Mouse (Mus musculus): ENCODE data around the gene Kif5c. TPM values are rescaled to one million over a fixed set of nuclear protein-coding genes. Genes with fewer than 3 reads are reported as not detected.

Gene Kif5c
- polyA plus RNA-seq, 1 experiment from 2014 or later: 0.21 TPM

DNA sequence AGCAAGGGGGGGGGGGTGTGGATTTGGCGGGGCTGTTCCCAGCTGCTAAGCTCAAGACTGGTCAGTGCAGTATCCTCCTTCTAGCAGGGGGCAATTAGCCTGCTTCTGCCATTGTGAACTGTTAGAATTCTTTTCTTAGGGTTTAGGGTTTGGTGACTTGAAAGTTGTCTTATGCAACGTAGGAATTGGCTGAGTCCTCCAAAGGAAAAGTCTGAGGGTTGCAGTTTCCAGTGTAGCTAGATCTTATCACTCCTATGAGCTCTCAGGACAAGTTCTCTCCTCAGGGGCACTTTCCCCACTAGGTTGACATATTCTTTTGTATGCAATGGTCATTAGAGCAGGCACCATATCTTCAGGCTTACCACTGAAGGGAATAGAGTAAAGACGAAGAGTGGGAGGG lies 169.5 kb downstream of the Kif5c start:
- 9% methylated on average over 3 of the region's 3 CpGs for WGBS (ENCODE audit: insufficient replicate concordance)
- H3K4me2 ChIP-seq: no peak overlapping the region
- H3K4me3 ChIP-seq: no peak overlapping the region

GRCm38 (mm10) chr2:49789078-49789477 lies 170.0 kb downstream of the Kif5c start:
- H3K9me3 ChIP-seq (replicated peaks): no peaks in the 10 kb centered on the region
- H3K27me3 ChIP-seq (replicated peaks): peaks cover 66% of the 10 kb centered on the region
- no peak overlapping the region for H3K9ac ChIP-seq
- H3K27ac ChIP-seq: no peak overlapping the region
- no peak for ATAC-seq
- no peaks in the 10 kb centered on the region for H3K36me3 ChIP-seq
- 61% methylated on average over 6 of the region's 6 CpGs for WGBS (ENCODE audit: insufficient replicate concordance)
- no peak overlapping the region for H3K4me2 ChIP-seq
- no peaks in the 10 kb centered on the region; the same call in 1 of the 2 replicates for H3K4me1 ChIP-seq
- no peak overlapping the region for H3K4me3 ChIP-seq

More for the DNA sequence above, 169.5 kb downstream of the Kif5c start:
- no peak overlapping the region for H3K9ac ChIP-seq
- H3K27ac ChIP-seq: no peak overlapping the region
- no peak for ATAC-seq
- H3K9me3 ChIP-seq (replicated peaks): no peaks in the 10 kb centered on the region
- no peaks in the 10 kb centered on the region; the same call in 1 of the 2 replicates for H3K4me1 ChIP-seq
- no peaks in the 10 kb centered on the region for H3K36me3 ChIP-seq
- H3K27me3 ChIP-seq (replicated peaks): peaks cover 66% of the 10 kb centered on the region

- 68% methylated on average over 5 of the region's 5 CpGs for WGBS (ENCODE audit: insufficient replicate concordance)
- no peak for ATAC-seq
- Histone ChIP-seq H3K4me2 (no peak overlapping the region), H3K9me3 (replicated peaks) (no peaks in the 10 kb centered on the region), H3K4me1 (no peaks in the 10 kb centered on the region; the same call in 1 of the 2 replicates), H3K4me3 (no peak overlapping the region), H3K27ac (no peak overlapping the region), H3K27me3 (replicated peaks) (peaks cover 66% of the 10 kb centered on the region), H3K9ac (no peak overlapping the region), H3K36me3 (no peaks in the 10 kb centered on the region)
Observed at GRCm38 (mm10) chr2:49789504-49789903, 170.4 kb downstream of the Kif5c start.

- no peak overlapping the region for H3K4me2 ChIP-seq
- no peaks in the 10 kb centered on the region for H3K27me3 ChIP-seq (replicated peaks)
- WGBS (ENCODE audit: insufficient replicate concordance): 56% methylated on average over 14 of the region's 14 CpGs
- no peak overlapping the region for H3K4me3 ChIP-seq
- H3K36me3 ChIP-seq: no peaks in the 10 kb centered on the region
- H3K4me1 ChIP-seq: no peaks in the 10 kb centered on the region
- H3K27ac ChIP-seq: no peak overlapping the region
- no peak for ATAC-seq
- H3K9ac ChIP-seq: no peak overlapping the region
- no peaks in the 10 kb centered on the region for H3K9me3 ChIP-seq (replicated peaks)
Observed at GRCm38 (mm10) chr2:49797444-49798143, 178.5 kb downstream of the Kif5c start.

DNA sequence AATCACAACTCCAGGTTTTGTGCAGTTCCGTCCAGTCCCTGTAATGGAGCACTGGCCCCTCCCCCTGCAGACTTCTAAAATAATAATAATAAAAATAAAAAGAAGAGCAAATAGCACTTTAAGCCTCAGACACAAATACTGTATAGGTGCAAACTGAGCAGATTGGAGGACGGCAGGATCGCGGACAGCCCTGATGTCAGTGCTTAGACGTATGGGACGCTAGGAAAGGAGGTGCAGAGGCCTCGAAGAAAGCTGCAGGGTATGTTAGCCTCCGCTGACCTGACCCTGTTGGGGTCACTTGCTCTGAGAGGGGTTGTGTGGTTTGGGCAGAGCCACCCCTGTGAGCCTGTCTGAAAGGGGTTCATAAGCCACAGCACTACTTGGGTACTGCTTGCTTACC lies 185.3 kb downstream of the Kif5c start:
- Histone ChIP-seq H3K9me3 (replicated peaks) (no peaks in the 10 kb centered on the region), H3K9ac (no peak overlapping the region), H3K4me3 (no peak overlapping the region), H3K27me3 (replicated peaks) (0 out of 2 replicates have a peak, but pooled peaks cover 3% of the 10 kb centered on the region), H3K4me2 (no peak overlapping the region), H3K27ac (no peak overlapping the region), H3K36me3 (no peaks in the 10 kb centered on the region), H3K4me1 (no peaks in the 10 kb centered on the region)
- ATAC-seq: no peak
- WGBS (ENCODE audit: insufficient replicate concordance): 70% methylated on average over 8 of the region's 8 CpGs

DNA sequence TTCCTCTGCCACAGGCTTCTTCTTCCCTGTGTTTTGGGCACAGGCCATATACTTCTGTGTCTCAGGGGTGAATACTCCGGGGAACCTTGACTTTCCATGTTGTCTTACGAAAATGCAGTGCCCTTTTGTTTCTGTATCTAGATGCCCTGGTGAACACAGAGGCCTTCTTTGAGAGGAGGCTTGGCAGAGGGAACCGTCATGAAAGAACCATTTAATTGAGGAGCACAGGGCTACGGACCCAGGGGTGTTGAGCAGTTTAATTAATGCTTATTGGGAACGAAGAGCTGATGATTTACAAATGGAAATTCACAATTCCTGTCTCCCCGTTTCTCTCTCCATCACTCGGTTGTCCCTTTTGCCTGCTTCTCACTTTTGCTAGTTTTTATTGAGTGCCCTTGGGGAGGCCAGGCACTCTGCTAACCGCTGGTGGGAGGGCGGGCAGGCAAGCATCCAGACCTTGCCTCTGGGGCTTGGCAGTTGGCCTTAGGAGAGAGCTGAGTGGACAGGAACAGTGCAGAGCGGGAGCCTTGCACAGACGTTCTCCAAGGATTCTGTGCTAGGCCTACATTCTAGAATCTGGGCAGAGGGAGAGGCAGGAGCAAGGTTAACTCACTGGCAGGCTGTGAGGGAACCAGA lies 186.8 kb downstream of the Kif5c start:
- H3K4me3 ChIP-seq: no peak overlapping the region
- H3K36me3 ChIP-seq: no peaks in the 10 kb centered on the region
- H3K27me3 ChIP-seq (replicated peaks): 0 out of 2 replicates have a peak, but pooled peaks cover 3% of the 10 kb centered on the region
- ATAC-seq: no peak
- H3K4me1 ChIP-seq: no peaks in the 10 kb centered on the region
- WGBS (ENCODE audit: insufficient replicate concordance): 65% methylated on average over 11 of the region's 11 CpGs
- no peak overlapping the region for H3K9ac ChIP-seq
- no peaks in the 10 kb centered on the region for H3K9me3 ChIP-seq (replicated peaks)
- H3K27ac ChIP-seq: no peak overlapping the region
- H3K4me2 ChIP-seq: no peak overlapping the region

GRCm38 (mm10) chr2:49809496-49809895 lies 190.4 kb downstream of the Kif5c start:
- H3K9ac ChIP-seq: no peak overlapping the region
- H3K36me3 ChIP-seq: no peaks in the 10 kb centered on the region
- no peaks in the 10 kb centered on the region for H3K27me3 ChIP-seq (replicated peaks)
- H3K27ac ChIP-seq: no peak overlapping the region
- no peak for ATAC-seq
- no peaks in the 10 kb centered on the region for H3K4me1 ChIP-seq
- WGBS (ENCODE audit: insufficient replicate concordance): 62% methylated on average over 6 of the region's 6 CpGs
- H3K9me3 ChIP-seq (replicated peaks): no peaks in the 10 kb centered on the region
- H3K4me2 ChIP-seq: no peak overlapping the region
- H3K4me3 ChIP-seq: no peak overlapping the region

DNA sequence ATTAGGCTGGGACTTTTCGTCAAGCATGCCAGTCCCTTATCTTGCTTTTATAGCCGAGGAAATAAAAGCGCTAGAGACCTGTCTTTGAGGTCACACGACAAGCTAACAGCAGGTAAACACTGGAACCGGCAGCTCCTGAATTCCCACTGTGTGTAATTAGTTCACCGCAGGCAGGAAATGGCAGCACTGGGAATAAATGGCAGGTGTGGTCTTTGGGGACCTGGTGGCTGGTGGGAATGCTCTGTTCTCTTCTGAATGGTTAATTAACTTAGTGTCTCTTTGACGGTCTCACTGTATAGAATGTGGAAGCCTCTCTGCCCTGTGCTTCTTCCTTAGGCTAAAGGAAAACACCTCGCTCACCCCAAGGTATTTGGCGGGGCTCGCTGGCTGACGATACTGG lies 192.3 kb downstream of the Kif5c start:
- Histone ChIP-seq H3K4me1 (no peaks in the 10 kb centered on the region), H3K9ac (no peak overlapping the region), H3K36me3 (no peaks in the 10 kb centered on the region), H3K4me2 (no peak overlapping the region), H3K27me3 (replicated peaks) (no peaks in the 10 kb centered on the region), H3K27ac (no peak overlapping the region), H3K9me3 (replicated peaks) (no peaks in the 10 kb centered on the region), H3K4me3 (no peak overlapping the region)
- WGBS (ENCODE audit: insufficient replicate concordance): 33% methylated on average over 11 of the region's 11 CpGs
- no peak for ATAC-seq

- Histone ChIP-seq H3K4me3 (no peak overlapping the region), H3K36me3 (no peaks in the 10 kb centered on the region), H3K9me3 (replicated peaks) (no peaks in the 10 kb centered on the region), H3K4me1 (no peaks in the 10 kb centered on the region), H3K9ac (no peak overlapping the region), H3K27me3 (replicated peaks) (no peaks in the 10 kb centered on the region), H3K4me2 (no peak overlapping the region), H3K27ac (no peak overlapping the region)
- 26% methylated on average over 4 of the region's 4 CpGs for WGBS (ENCODE audit: insufficient replicate concordance)
- no peak for ATAC-seq
Observed at GRCm38 (mm10) chr2:49811871-49812363, 192.8 kb downstream of the Kif5c start.

DNA sequence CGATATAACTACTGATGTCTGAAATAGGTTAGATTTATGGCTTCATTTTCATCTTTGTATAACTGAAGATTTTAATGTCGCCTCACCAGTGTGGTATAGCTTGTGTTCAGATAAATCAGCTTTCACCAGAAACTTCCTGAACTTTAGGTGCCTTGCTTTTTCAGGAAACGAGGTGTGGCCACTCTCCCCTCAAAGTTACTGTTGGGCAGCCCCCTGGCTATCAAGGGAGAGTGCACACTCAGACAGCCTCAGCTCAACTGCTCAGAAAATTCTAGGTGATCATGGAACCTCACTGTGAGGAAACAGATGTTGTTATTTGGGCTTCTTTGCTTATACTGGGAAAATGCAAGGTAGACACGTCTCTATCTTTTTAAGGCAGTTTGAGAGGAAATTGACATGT lies 194.1 kb downstream of the Kif5c start:
- ATAC-seq: no peak
- H3K27ac ChIP-seq: no peak overlapping the region
- no peak overlapping the region for H3K9ac ChIP-seq
- H3K9me3 ChIP-seq (replicated peaks): no peaks in the 10 kb centered on the region
- H3K4me1 ChIP-seq: no peaks in the 10 kb centered on the region
- WGBS (ENCODE audit: insufficient replicate concordance): 37% methylated on average over 4 of the region's 4 CpGs
- no peak overlapping the region for H3K4me2 ChIP-seq
- H3K27me3 ChIP-seq (replicated peaks): no peaks in the 10 kb centered on the region
- H3K36me3 ChIP-seq: no peaks in the 10 kb centered on the region
- no peak overlapping the region for H3K4me3 ChIP-seq

DNA sequence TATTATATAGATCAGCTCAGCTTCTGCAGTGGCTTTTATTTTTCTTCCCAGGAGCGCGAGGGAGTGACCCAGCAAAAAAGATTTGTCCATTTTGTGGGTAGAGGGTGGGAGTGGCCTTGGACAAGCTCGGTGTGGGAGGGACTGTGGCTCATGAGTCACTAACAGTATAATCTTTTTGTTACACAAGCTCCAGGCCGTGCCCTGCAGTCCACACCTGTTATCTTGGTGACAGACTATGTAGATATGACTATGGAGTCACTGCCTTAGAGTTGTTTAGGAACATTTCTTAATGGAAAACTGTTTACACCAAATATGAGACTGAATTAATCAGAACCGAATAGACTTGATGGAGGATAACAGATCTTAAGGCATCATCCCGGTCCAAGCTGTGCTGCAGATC lies 194.9 kb downstream of the Kif5c start:
- Histone ChIP-seq H3K27me3 (replicated peaks) (no peaks in the 10 kb centered on the region), H3K4me2 (no peak overlapping the region), H3K9me3 (replicated peaks) (no peaks in the 10 kb centered on the region), H3K4me3 (no peak overlapping the region), H3K4me1 (no peaks in the 10 kb centered on the region), H3K9ac (no peak overlapping the region), H3K27ac (no peak overlapping the region), H3K36me3 (no peaks in the 10 kb centered on the region)
- 25% methylated on average over 6 of the region's 6 CpGs for WGBS (ENCODE audit: insufficient replicate concordance)
- no peak for ATAC-seq

DNA sequence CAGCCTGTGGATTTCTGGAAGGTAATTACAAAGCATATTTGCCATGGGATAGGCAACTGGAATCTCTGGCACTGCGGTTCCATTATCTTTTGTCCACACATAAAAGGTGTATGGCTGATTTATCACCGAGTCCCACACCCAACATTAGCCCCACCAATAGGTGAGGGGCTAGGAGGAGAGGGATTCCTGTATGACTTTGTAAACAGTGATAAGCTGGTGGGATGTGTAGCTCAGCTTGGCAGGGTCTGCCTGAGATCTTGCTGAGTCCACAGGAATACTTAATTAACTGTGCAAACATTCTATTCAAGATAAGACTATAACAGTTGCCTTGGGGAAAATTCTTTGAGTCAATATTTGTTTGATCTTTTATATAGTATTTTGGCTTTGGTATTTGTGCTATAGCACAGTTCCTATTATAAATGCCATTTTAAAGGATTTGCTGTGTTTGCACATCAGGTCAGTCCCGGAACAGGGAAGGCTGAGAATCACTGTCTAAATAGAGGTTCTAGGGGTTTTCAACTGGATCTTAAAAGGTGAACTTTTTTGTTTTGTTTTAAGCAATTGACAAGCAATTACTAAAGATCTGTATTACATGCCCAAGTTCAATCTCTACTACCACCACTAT lies 196.7 kb downstream of the Kif5c start:
- Histone ChIP-seq H3K4me2 (no peak overlapping the region), H3K9me3 (replicated peaks) (no peaks in the 10 kb centered on the region), H3K27ac (no peak overlapping the region), H3K36me3 (no peaks in the 10 kb centered on the region), H3K4me3 (no peak overlapping the region), H3K27me3 (replicated peaks) (no peaks in the 10 kb centered on the region), H3K9ac (no peak overlapping the region), H3K4me1 (no peaks in the 10 kb centered on the region)
- 51% methylated on average over 3 of the region's 3 CpGs for WGBS (ENCODE audit: insufficient replicate concordance)
- ATAC-seq: no peak
